Mouse (Mus musculus) lung, adult 2 months (tissue): ENCODE data around the gene Acaa1a. TPM values are rescaled to one million over a fixed set of nuclear protein-coding genes. Genes with fewer than 3 reads are reported as not detected.

ENCODE experiments used
- DNase-seq: peaks from one replicate; pipeline ENCODE4 v3.0.0; 2022
- H3K4me1 ChIP-seq: fragments of 200-500 bp; 2 replicates; pipeline ENCODE4 v1.6.1; 2011; ENCODE audit warnings: low read length; ENCODE audit not compliant: control insufficient read depth, insufficient read depth
- H3K4me3 ChIP-seq: fragments of 200-500 bp; replicated peaks from 2 replicates; pipeline ENCODE3; 2011; ENCODE audit warnings: low read depth, mild to moderate bottlenecking, control low read depth, low read length; ENCODE audit errors: extremely low read depth
- CTCF ChIP-seq: fragments of 200-500 bp; IDR thresholded peaks from 2 replicates; pipeline ENCODE4 v1.5.1; 2011; ENCODE audit warnings: mild to moderate bottlenecking, low read length, control low read depth; ENCODE audit not compliant: insufficient read depth
- POLR2A ChIP-seq: fragments of 200-500 bp; IDR thresholded peaks from 2 replicates; pipeline ENCODE4 v1.6.1; 2011; ENCODE audit warnings: low read depth, mild to moderate bottlenecking, control low read depth, low read length, borderline replicate concordance; ENCODE audit errors: extremely low read depth
- WGBS: fragments of 180-500 bp; shearing (Covaris S2); methylation state at CpG from one replicate; pipeline ENCODE4 v1.1.7; 2018; 5-methylcytosine and 5-hydroxymethylcytosine counted together
- polyA plus RNA-seq: library from polyadenylated mRNA; depleted of rRNA; stranded (reverse); fragments of >200 nt; gene quantifications from 2 replicates; pipeline ENCODE4 v1.2.3, GENCODE M21; 2012; rRNA removed

The Acaa1a gene
- polyA plus RNA-seq, 1 experiment = 216 TPM

GRCm38 (mm10) chr9:119375008-119375407 is 35.5 kb downstream of the Acaa1a start:
- DNase-seq = no peak
- TF ChIP-seq CTCF (no peak), POLR2A (no peak)
- Histone ChIP-seq H3K4me3 (no peak overlapping the region), H3K4me1 (no peaks in the 10 kb centered on the region)
- 68% methylated on average over 3 of the region's 3 CpGs for WGBS

GRCm38 (mm10) chr9:119375556-119375955 is 36.1 kb downstream of the Acaa1a start:
- DNase-seq = no peak
- no peak overlapping the region for H3K4me3 ChIP-seq
- TF ChIP-seq POLR2A = no peak
- no peak for TF ChIP-seq CTCF
- no peaks in the 10 kb centered on the region for H3K4me1 ChIP-seq
- WGBS = 64% methylated on average over 6 of the region's 6 CpGs

GRCm38 (mm10) chr9:119378231-119378630 is 38.8 kb downstream of the Acaa1a start:
- DNase-seq = no peak
- 85% methylated on average over 4 of the region's 4 CpGs for WGBS

GRCm38 (mm10) chr9:119382603-119383002 is 43.1 kb downstream of the Acaa1a start:
- DNase-seq = no peak
- no peak for TF ChIP-seq POLR2A
- TF ChIP-seq CTCF = no peak
- WGBS = 70% methylated on average over 6 of the region's 6 CpGs
- Histone ChIP-seq H3K4me1 (no peaks in the 10 kb centered on the region), H3K4me3 (no peak overlapping the region)

More at GRCm38 (mm10) chr9:119378231-119378630, 38.8 kb downstream of the Acaa1a start:
- TF ChIP-seq CTCF (no peak), POLR2A (no peak)
- no peak overlapping the region for H3K4me3 ChIP-seq
- H3K4me1 ChIP-seq = no peaks in the 10 kb centered on the region

GRCm38 (mm10) chr9:119388956-119389355 is 49.5 kb downstream of the Acaa1a start:
- DNase-seq = no peak

GRCm38 (mm10) chr9:119390214-119390613 is 50.7 kb downstream of the Acaa1a start:
- H3K4me3 ChIP-seq = no peak overlapping the region
- TF ChIP-seq CTCF (no peak), POLR2A (no peak)
- no peak for DNase-seq
- WGBS = 90% methylated on average over 2 of the region's 2 CpGs
- no peaks in the 10 kb centered on the region for H3K4me1 ChIP-seq

More at GRCm38 (mm10) chr9:119388956-119389355, 49.5 kb downstream of the Acaa1a start:
- 46% methylated on average over 5 of the region's 5 CpGs for WGBS
- TF ChIP-seq POLR2A (no peak), CTCF (no peak)
- Histone ChIP-seq H3K4me3 (no peak overlapping the region), H3K4me1 (no peaks in the 10 kb centered on the region)

GRCm38 (mm10) chr9:119394808-119395207 is 55.3 kb downstream of the Acaa1a start:
- no peak overlapping the region for H3K4me3 ChIP-seq
- TF ChIP-seq POLR2A = no peak
- no peak for TF ChIP-seq CTCF
- H3K4me1 ChIP-seq = no peaks in the 10 kb centered on the region
- 72% methylated on average over 1 of the region's 1 CpGs for WGBS
- no peak for DNase-seq

Other genes with a start within 250 kb of the Acaa1a start
- 19.8 and 37.3 TPM in 2 replicates for gene Plcd1, start 246.2 kb upstream of the Acaa1a start, polyA plus RNA-seq
- 5.1 and 5.5 TPM in 2 replicates for gene Dlec1, start 237.2 kb upstream of the Acaa1a start, polyA plus RNA-seq
- gene Acaa1b, start 182.6 kb upstream of the Acaa1a start, polyA plus RNA-seq = 14.8 and 21.9 TPM in 2 replicates
- not detected in 2 replicates for gene Gm47289, start 180.5 kb upstream of the Acaa1a start, polyA plus RNA-seq
- 0.06 and 0.11 TPM in 2 replicates for gene Slc22a13, start 130.6 kb upstream of the Acaa1a start, polyA plus RNA-seq
- gene Oxsr1, start 17.2 kb upstream of the Acaa1a start, polyA plus RNA-seq = 13.1 and 19.8 TPM in 2 replicates
- 29.3 and 38.5 TPM in 2 replicates for gene Myd88, start 1.7 kb downstream of the Acaa1a start, polyA plus RNA-seq
- gene Xylb, start 17.7 kb downstream of the Acaa1a start, polyA plus RNA-seq = 6.7 and 7.0 TPM in 2 replicates
- gene Slc22a14, start 25.9 kb downstream of the Acaa1a start, polyA plus RNA-seq = 0.80 and 0.99 TPM in 2 replicates
- 11.4 and 11.8 TPM in 2 replicates for gene Acvr2b, start 62.4 kb downstream of the Acaa1a start, polyA plus RNA-seq
- gene Exog, start 105.3 kb downstream of the Acaa1a start, polyA plus RNA-seq = 1.8 and 3.2 TPM in 2 replicates
- 6.8 and 9.8 TPM in 2 replicates for gene Scn5a, start 239.3 kb downstream of the Acaa1a start, polyA plus RNA-seq